Mouse (Mus musculus): ENCODE measurements around the gene Fam163a. TPM values are rescaled to one million over a fixed set of nuclear protein-coding genes. Genes with fewer than 3 reads are reported as not detected.

Fam163a gene
- total RNA-seq, 1 experiment = 0.09 TPM

- H3K27ac ChIP-seq (ENCODE audit: insufficient read depth, low read depth, low read length, poor library complexity, severe bottlenecking) = no peak overlapping the region
- in situ Hi-C loops (cut with MboI; ENCODE audit: low sequenced_read_pairs in 2 of 2, unreplicated experiment in 2 of 2) = no loop called here
- TF ChIP-seq HCFC1 (IDR thresholded peaks at IDR 0.05; ENCODE audit: borderline replicate concordance, insufficient read depth, low read length) (no peak), CHD2 (IDR thresholded peaks at IDR 0.05; ENCODE audit: low read depth, low read length) (no peak), MAFK (IDR thresholded peaks at IDR 0.05; ENCODE audit: insufficient read depth, low read depth, low read length) (no peak), ZNF384 (IDR thresholded peaks at IDR 0.05; ENCODE audit: low read depth, low read length) (no peak), ZC3H11A (IDR thresholded peaks at IDR 0.05; ENCODE audit: borderline replicate concordance, low read depth, low read length) (no peak)
- peak overlapping the region in 1 of 2 experiments; percentile 31; a peak in 2 of 4 replicates for H3K4me3 ChIP-seq (ENCODE audit: insufficient read depth in 1 of 2, low read depth in 1 of 2, low read length in 2 of 2, poor library complexity in 1 of 2, severe bottlenecking in 1 of 2)
- DNase-seq (ENCODE audit: low read depth, low spot score) = peak; percentile 88
- peak overlapping the region; percentile 26; the same call in 1 of the 2 replicates for H3K9ac ChIP-seq (ENCODE audit: insufficient read depth, low read depth, low read length, poor library complexity, severe bottlenecking)
- H3K36me3 ChIP-seq (ENCODE audit: control insufficient read depth, insufficient read depth, low read length, poor library complexity, severe bottlenecking) = no peaks in the 10 kb centered on the region
- H3K4me1 ChIP-seq (ENCODE audit: control insufficient read depth in 2 of 2, insufficient read depth in 2 of 2, low read length in 2 of 2, poor library complexity in 1 of 2) = peaks cover 0 to 1% of the 10 kb centered on the region in 2 experiments; a peak in 1 of 4 replicates
- H3K9me3 ChIP-seq (ENCODE audit: control insufficient read depth, insufficient read depth, low read depth, low read length) = no peaks in the 10 kb centered on the region
Observed at GRCm38 (mm10) chr1:156111090-156111489, 93.7 kb downstream of the Fam163a start.

DNA sequence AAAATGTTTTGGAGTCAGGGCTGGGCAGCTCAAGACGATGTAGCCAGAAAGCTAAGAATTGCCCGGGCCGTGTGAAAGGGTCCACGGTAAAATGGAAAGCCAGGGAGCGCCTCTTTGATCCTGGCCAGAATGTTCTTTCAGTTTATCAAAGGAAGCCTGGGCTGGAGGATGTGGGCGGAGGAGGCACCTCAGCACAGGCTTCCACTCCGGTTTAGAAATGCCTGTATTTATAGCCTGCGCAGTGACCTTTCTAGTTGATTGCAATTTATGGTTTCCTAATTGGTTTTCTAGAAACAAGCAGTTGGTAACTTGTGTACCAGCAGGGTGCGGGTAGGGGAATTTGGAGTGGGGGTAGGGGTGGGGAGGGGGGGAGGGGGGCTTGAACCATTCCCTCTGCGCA is 96.4 kb downstream of the Fam163a start:
- Histone ChIP-seq H3K4me1 (ENCODE audit: control insufficient read depth in 2 of 2, insufficient read depth in 2 of 2, low read length in 2 of 2, poor library complexity in 1 of 2) (peaks cover 0 to 1% of the 10 kb centered on the region in 2 experiments; a peak in 1 of 4 replicates), H3K36me3 (ENCODE audit: control insufficient read depth, insufficient read depth, low read length, poor library complexity, severe bottlenecking) (no peaks in the 10 kb centered on the region), H3K9ac (ENCODE audit: insufficient read depth, low read depth, low read length, poor library complexity, severe bottlenecking) (no peak overlapping the region), H3K4me3 (ENCODE audit: insufficient read depth in 1 of 2, low read depth in 1 of 2, low read length in 2 of 2, poor library complexity in 1 of 2, severe bottlenecking in 1 of 2) (no peak overlapping the region), H3K27ac (ENCODE audit: insufficient read depth, low read depth, low read length, poor library complexity, severe bottlenecking) (no peak overlapping the region), H3K9me3 (ENCODE audit: control insufficient read depth, insufficient read depth, low read depth, low read length) (no peaks in the 10 kb centered on the region)
- in situ Hi-C loops (cut with MboI; ENCODE audit: low sequenced_read_pairs in 2 of 2, unreplicated experiment in 2 of 2) = no loop called here
- no peak for DNase-seq (ENCODE audit: low read depth, low spot score)
- TF ChIP-seq HCFC1 (IDR thresholded peaks at IDR 0.05; ENCODE audit: borderline replicate concordance, insufficient read depth, low read length) (no peak), MAFK (IDR thresholded peaks at IDR 0.05; ENCODE audit: insufficient read depth, low read depth, low read length) (no peak), CHD2 (IDR thresholded peaks at IDR 0.05; ENCODE audit: low read depth, low read length) (no peak), ZC3H11A (IDR thresholded peaks at IDR 0.05; ENCODE audit: borderline replicate concordance, low read depth, low read length) (no peak), ZNF384 (IDR thresholded peaks at IDR 0.05; ENCODE audit: low read depth, low read length) (no peak)

DNA sequence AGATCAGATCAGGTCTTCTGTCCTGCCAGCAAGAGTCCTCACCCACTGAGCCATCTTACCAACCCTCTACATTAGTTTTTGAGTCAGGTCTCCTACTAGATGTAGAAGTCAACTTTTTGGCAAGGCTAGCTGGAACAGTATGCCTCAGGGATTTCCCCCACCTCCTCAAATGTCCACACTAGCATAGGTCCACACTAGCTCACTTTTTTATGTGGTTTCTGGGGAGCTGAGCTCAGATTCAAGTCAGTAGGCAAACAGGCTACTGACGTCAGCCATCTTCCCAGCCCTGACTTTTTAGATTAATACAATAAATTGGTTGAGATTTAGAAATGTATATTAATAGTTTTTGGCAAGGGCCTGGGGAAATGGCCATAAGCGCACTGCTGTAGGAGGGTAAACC is 97.4 kb downstream of the Fam163a start:
- no peak overlapping the region for H3K27ac ChIP-seq (ENCODE audit: insufficient read depth, low read depth, low read length, poor library complexity, severe bottlenecking)
- peaks cover 0 to 1% of the 10 kb centered on the region in 2 experiments; a peak in 1 of 4 replicates for H3K4me1 ChIP-seq (ENCODE audit: control insufficient read depth in 2 of 2, insufficient read depth in 2 of 2, low read length in 2 of 2, poor library complexity in 1 of 2)
- H3K9ac ChIP-seq (ENCODE audit: insufficient read depth, low read depth, low read length, poor library complexity, severe bottlenecking) = no peak overlapping the region
- H3K36me3 ChIP-seq (ENCODE audit: control insufficient read depth, insufficient read depth, low read length, poor library complexity, severe bottlenecking) = no peaks in the 10 kb centered on the region
- no peaks in the 10 kb centered on the region for H3K9me3 ChIP-seq (ENCODE audit: control insufficient read depth, insufficient read depth, low read depth, low read length)
- in situ Hi-C loops (cut with MboI; ENCODE audit: low sequenced_read_pairs in 2 of 2, unreplicated experiment in 2 of 2) = no loop called here
- no peak for TF ChIP-seq HCFC1 (IDR thresholded peaks at IDR 0.05; ENCODE audit: borderline replicate concordance, insufficient read depth, low read length)
- no peak for TF ChIP-seq ZC3H11A (IDR thresholded peaks at IDR 0.05; ENCODE audit: borderline replicate concordance, low read depth, low read length)
- no peak for TF ChIP-seq CHD2 (IDR thresholded peaks at IDR 0.05; ENCODE audit: low read depth, low read length)
- no peak for TF ChIP-seq ZNF384 (IDR thresholded peaks at IDR 0.05; ENCODE audit: low read depth, low read length)
- TF ChIP-seq MAFK (IDR thresholded peaks at IDR 0.05; ENCODE audit: insufficient read depth, low read depth, low read length) = no peak
- no peak for DNase-seq (ENCODE audit: low read depth, low spot score)
- no peak overlapping the region for H3K4me3 ChIP-seq (ENCODE audit: insufficient read depth in 1 of 2, low read depth in 1 of 2, low read length in 2 of 2, poor library complexity in 1 of 2, severe bottlenecking in 1 of 2)

DNA sequence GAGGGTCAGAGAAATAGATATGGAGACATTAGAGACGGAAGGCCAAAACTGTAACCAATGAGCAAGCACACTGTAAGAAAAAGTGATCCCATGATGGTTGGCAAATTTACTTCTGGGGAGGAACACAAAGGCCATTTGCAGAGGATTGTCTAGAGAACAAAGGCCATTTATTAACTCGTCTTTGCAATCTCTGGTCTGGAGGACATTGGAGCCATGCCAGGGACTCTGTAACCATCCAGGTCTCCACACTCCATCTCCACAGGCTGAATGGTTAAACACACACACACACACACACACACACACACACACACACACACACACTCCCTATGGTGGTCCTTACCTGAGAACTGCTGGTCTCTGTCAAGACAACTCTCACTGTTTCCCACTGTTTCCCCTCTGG is 99.4 kb downstream of the Fam163a start:
- Histone ChIP-seq H3K4me1 (ENCODE audit: control insufficient read depth in 2 of 2, insufficient read depth in 2 of 2, low read length in 2 of 2, poor library complexity in 1 of 2) (0 out of 4 replicates have a peak, but pooled peaks cover 0 to 1% of the 10 kb centered on the region in 2 experiments), H3K9me3 (ENCODE audit: control insufficient read depth, insufficient read depth, low read depth, low read length) (no peaks in the 10 kb centered on the region), H3K9ac (ENCODE audit: insufficient read depth, low read depth, low read length, poor library complexity, severe bottlenecking) (no peak overlapping the region), H3K27ac (ENCODE audit: insufficient read depth, low read depth, low read length, poor library complexity, severe bottlenecking) (no peak overlapping the region), H3K36me3 (ENCODE audit: control insufficient read depth, insufficient read depth, low read length, poor library complexity, severe bottlenecking) (no peaks in the 10 kb centered on the region), H3K4me3 (ENCODE audit: insufficient read depth in 1 of 2, low read depth in 1 of 2, low read length in 2 of 2, poor library complexity in 1 of 2, severe bottlenecking in 1 of 2) (no peak overlapping the region)
- in situ Hi-C loops (cut with MboI; ENCODE audit: low sequenced_read_pairs in 2 of 2, unreplicated experiment in 2 of 2) = no loop called here
- TF ChIP-seq MAFK (IDR thresholded peaks at IDR 0.05; ENCODE audit: insufficient read depth, low read depth, low read length) = no peak
- TF ChIP-seq ZC3H11A (IDR thresholded peaks at IDR 0.05; ENCODE audit: borderline replicate concordance, low read depth, low read length) = no peak
- TF ChIP-seq HCFC1 (IDR thresholded peaks at IDR 0.05; ENCODE audit: borderline replicate concordance, insufficient read depth, low read length) = no peak
- TF ChIP-seq ZNF384 (IDR thresholded peaks at IDR 0.05; ENCODE audit: low read depth, low read length) = no peak
- no peak for TF ChIP-seq CHD2 (IDR thresholded peaks at IDR 0.05; ENCODE audit: low read depth, low read length)
- DNase-seq (ENCODE audit: low read depth, low spot score) = no peak

Data from ES-E14 (cell line).